Mouse (Mus musculus) mouse embryonic stem cell (cell line): ENCODE results near the gene Afm.

Experiments
- in situ Hi-C, 2 experiments: fragments of 300-500 bp; cut with MboI; formaldehyde crosslinking; loops; 1 replicate in 1 of 2; 3 replicates in 1 of 2; pipeline ENCODE4 v1.14.3; 2019 to 2020; ENCODE audit warnings: low sequenced_read_pairs in 2 of 2, low pct_unique_long_range_greater_than_20kb in 1 of 2, mixed read lengths in 1 of 2; ENCODE audit not compliant: unreplicated experiment in 1 of 2

Afm gene

DNA sequence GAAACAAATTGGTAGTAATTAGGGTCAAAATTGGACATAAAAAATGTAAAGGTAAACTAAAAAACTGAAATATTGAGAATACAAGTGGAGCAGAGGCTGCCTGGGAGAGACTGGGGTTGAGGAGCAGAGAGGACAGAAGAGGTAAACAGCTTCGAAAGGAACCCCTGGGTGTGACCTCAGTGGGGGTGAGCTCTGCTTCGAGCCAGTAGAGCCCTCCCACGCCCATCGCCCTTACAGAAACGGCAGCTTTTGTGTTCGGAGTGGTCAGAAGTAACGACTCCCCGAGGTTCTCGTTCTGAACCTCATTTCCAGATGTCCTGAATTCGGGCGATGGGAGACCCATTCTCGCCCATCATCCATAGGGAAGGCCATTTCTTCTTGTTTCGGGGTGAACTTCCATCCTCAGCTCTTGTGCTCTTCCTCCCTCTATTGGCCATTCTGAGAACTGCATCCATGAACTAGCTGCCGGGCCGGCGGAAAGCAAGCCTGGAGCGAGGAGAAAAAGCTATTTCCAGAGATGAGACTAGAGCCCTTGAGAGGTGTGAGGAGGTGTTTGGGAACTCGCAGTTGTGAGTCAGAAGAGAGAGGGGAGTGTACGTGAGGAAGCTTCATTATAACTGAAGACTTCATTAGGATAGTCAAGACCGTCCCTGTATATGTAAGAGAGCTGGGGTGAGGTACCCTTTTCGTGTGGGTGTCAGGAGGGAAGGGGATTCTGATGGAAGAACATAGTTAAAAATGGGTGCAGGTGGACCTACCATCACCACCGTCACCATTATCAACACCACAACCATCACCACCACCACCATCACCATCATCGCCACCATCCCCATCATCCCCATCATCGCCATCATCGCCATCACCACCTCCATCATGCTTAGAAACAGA lies 70.2 kb downstream of the Afm start:
- in situ Hi-C loops, result no loop called here

DNA sequence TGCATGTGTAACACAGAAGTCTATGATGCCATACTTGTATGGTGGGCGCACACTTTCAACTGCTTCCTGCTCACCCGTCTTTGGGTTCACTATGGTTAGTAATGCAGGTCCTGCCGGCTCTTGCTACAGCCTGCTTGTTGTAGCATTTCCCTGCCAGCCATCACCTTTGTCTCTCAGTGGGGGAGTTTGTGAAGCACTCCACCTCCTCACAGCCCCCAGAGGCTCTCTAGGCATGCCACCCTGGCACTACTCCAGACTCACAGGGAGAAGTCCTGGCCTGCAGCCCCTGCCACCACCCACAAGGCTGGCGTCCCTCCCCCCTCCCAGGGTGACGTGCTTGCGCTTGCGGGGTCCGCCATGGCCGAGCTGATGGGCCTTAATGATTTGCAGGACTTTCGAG lies 71.9 kb downstream of the Afm start:
- in situ Hi-C loops, result no loop called here

DNA sequence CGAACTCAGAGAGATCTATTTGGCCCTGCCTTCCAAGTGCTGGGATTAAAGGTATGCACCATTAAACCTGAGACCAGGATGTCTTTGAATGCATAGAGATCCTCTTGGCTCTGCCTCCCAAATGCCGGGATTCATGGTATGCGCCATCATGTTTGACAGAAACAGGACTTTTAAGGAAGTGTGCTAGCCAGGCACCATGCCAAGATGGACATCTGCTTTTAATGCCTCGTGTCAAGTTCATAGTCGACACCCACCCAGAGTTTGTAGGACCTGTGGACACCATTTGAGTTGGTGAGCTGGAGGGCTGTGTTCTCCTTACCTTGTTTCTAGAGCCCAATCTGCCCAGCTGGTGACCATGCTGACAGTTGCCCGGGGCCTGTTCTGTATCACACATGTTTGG lies 73.2 kb downstream of the Afm start:
- in situ Hi-C loops, result no loop called here

DNA sequence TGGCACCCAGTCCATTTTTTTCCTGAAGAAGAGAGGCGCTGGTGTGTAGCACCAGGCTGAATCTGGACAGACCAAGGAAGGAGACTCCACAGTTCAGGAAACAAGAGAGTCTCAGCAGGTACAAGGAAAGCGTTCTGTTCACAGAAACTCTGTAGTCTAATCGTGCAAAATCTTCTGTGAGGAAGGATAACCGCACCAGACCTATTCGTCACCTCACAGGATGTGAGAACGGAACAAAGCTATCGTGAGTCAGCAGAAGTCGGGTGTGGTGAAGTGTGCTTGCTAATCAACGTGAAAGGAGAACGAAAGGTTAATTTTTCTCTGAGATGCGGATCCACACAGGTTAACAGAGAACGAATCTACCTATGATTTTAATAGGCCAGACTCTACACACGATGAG lies 76.2 kb downstream of the Afm start:
- in situ Hi-C loops, result no loop called here

- in situ Hi-C loops, result no loop called here
These were observed 77.4 kb downstream of the Afm start for GRCm38 (mm10) chr5:90596155-90596554.

DNA sequence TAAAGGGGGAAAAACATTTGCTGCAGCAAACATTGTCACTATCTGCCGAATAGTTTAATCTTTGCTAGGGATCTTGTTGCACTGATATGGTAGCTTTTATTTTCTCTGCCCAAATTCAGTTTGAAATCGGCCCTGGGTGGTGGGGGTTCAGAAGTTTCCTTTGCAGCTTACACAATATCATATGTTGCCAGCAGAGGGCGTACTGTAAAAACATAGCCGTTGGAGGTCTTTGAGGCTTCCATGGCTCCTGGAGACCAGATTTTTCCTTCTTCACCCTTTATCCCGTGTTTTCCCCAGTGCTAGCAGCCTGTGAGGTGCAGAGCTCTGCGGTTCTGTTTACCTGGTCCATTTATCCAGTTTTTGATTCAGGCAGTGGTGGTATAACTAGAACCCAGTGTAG lies 82.7 kb downstream of the Afm start:
- in situ Hi-C loops, result loop anchor here in 1 of 2 experiments (25.0 kb wide), 1 partner anchor 389 kb away; the partner anchor contains the start of gene Cox18
